Mouse (Mus musculus) T-helper 2 cell (primary cell): ENCODE data around the gene Gabpb1.

Source experiments
- in situ Hi-C: fragments of 300-600 bp; cut with MboI, MseI; formaldehyde crosslinking; loops from one replicate; pipeline ENCODE4 v1.15.1; 2025; ENCODE audit warnings: high pct_unique_total_duplicates

The Gabpb1 gene

GRCm38 (mm10) chr2:126596347-126597072 is 79.6 kb downstream of the Gabpb1 start:
- in situ Hi-C loops, result loop anchor here (5.0 to 10.0 kb wide), 2 partner anchors 71 to 188 kb away; partner anchors contain the start of gene Usp50

GRCm38 (mm10) chr2:126593831-126594610 is 82.1 kb downstream of the Gabpb1 start:
- in situ Hi-C loops, result loop anchor here (5.0 to 10.0 kb wide), 2 partner anchors 191 to 413 kb away; partner anchors contain the start of genes Ap4e1 and Usp50

DNA sequence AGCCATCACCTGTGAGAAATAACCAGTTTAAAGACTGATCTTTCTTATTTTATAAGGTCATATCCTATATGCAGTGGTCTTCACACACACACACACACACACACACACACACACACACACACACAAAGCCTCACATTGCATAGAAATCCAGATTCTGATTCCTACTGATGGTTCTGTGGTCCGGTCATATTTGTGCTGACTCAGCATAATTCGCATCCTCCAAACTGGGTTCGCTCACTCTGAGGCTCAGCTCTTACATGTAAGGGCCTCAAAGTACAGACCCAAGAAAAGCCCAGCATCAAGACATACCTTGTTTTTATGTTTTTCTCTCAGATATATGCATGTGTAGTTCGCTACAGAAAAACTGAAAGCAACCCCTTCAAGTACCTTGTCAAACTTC is 84.8 kb downstream of the Gabpb1 start:
- in situ Hi-C loops, result loop anchor here (5.0 to 10.0 kb wide), 2 partner anchors 193 to 416 kb away; partner anchors contain the start of genes Ap4e1 and Usp50

GRCm38 (mm10) chr2:126587468-126587867 is 88.7 kb downstream of the Gabpb1 start:
- in situ Hi-C loops, result no loop called here

DNA sequence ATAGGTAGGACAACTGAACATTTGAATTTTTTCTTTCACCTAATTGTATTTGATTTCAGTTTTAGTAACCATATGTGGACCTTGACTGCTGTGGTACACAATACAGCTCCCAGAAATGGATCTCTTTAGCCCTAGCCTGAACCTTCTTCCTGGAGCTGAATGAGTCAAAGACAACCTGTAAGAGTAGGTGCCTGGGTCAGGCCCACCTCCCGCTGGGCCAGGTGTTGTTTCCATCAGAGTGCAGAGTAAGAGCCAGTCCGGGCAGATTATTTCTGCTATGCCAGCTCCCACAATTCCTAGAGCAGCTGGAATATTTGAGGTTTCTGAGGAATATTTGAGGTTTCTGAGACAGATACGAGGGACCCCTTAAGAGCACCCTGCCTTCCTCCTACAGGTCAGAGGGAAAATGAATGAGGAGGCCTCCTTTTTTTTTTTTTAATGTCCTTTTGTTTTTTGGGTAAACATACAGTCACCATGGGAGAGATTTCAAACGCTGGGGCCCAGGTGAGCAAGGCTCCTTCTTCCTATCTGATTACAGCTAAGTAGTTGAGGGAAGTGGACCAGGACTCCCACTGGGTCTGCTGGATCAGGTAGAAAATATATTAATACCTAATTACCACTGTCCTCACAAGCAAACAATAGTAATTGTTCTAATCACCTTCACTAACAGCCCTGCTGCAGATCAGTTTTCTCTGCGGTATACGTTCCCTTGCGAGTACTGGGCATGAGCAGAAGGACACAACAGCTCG is 91.3 kb downstream of the Gabpb1 start:
- in situ Hi-C loops, result no loop called here

DNA sequence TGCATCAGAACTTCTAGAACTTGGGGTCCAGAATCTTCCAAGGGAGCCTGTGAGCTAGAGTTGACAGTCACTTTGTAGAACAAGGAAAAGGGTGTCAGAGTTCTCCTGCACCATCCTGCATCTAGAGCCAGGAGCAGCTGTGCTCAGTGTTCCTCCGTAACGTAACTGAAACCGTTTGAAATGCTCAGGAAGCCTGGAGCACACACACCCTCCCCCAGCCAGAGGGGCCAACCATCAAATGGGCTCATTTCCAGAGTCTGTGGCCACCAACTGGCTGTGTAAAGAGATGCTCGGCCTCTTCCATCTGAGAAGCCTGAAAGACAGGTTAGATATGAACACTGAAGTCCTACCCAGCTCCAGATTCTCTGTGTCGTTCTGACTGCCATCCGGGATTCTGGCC is 92.2 kb downstream of the Gabpb1 start:
- in situ Hi-C loops, result no loop called here

- in situ Hi-C loops, result no loop called here
Observed at GRCm38 (mm10) chr2:126579282-126579681, 96.9 kb downstream of the Gabpb1 start.
